Mouse (Mus musculus) embryonic fibroblast, embryonic 13.5 days (primary cell): ENCODE measurements around the gene Pate4. TPM values are rescaled to one million over a fixed set of nuclear protein-coding genes. Genes with fewer than 3 reads are reported as not detected.

ENCODE experiments used
- H3K27ac ChIP-seq: 2 replicates; pipeline ENCODE4 v1.5.1; 2012; ENCODE audit warnings: low read length, control low read depth, inconsistent platforms; ENCODE audit not compliant: insufficient read depth
- H3K4me1 ChIP-seq: 2 replicates; pipeline ENCODE4 v1.6.1; 2011; ENCODE audit warnings: low read length; ENCODE audit not compliant: control insufficient read depth, insufficient read depth
- H3K4me3 ChIP-seq: 2 replicates; pipeline ENCODE4 v1.5.1; 2011; ENCODE audit warnings: mild to moderate bottlenecking, control low read depth, low read length; ENCODE audit not compliant: insufficient read depth
- CTCF ChIP-seq: IDR thresholded peaks from 2 replicates; pipeline ENCODE4 v1.5.1; 2011; ENCODE audit warnings: mild to moderate bottlenecking, control low read depth, low read length, moderate library complexity, borderline replicate concordance; ENCODE audit not compliant: insufficient read depth
- POLR2A ChIP-seq: IDR thresholded peaks from 2 replicates; pipeline ENCODE4 v1.6.1; 2011; ENCODE audit warnings: low read depth, mild to moderate bottlenecking, control low read depth, low read length, moderate library complexity
- polyA plus RNA-seq: library from polyadenylated mRNA; stranded (reverse); fragments of >200 nt; gene quantifications from 2 replicates; pipeline ENCODE4 v1.2.4, GENCODE M21; 2011; ENCODE audit warnings: low read depth; ENCODE audit not compliant: missing spikeins, insufficient read length

The Pate4 gene
- polyA plus RNA-seq, 1 experiment = not detected

DNA sequence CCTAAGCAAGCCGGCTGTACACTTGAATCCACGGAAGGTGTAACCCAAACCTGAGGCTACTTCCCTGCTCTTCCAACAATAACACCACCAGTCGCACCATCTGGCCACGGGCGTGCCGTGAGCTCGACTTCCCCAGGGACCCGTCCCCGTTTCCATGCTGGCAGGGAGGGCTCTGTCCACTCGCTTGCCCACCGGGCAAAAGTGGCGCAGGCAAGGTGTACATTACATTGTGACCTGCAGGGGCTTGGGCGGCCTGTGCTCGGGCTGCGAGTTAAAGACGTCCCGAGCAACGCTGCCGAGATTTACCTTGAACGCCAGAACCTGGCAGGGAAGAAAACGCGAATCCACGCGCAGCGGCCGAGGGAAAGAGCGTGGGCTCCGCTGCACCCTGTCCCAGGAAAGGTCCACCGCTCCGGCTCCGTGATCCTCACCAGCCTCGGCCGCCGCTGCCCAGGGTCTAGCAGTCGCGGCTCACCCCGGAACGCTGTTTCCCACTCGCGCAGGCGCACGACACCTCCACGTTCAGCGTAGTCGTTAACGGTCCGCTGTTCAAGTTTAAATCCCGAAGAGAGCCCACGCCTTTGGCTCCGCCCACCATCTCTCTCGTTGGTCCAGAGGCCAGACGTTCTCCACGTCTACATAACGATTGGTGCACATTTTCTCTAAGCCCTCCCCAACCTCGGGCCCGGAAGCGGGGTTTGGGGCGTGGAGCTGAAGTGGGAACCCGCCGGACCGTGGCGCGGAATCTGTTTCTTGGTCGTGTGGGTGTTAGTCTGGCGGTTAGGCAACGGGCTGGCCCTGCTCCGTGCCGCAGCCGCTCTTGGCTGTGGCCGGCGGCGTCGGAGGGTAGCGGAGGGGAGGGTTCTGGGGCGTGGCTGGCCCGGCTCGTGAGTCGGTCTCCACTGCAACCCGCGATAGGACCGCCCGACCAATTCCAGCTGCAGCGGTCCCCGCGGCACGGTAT, 41.9 kb downstream of the Pate4 start, which contains the start of the genes Pate2 and Hyls1:
Gene Pate2 (plus strand): TSS at position 714 of the 964 bp plus-strand sequence.
Gene Hyls1 (minus strand): TSS at position 828 of the 964 bp plus-strand sequence.
- no peaks in the 10 kb centered on the region; the same call in 1 of the 2 replicates for H3K4me1 ChIP-seq
- TF ChIP-seq CTCF = no peak
- peak; percentile 95 for TF ChIP-seq POLR2A
- H3K4me3 ChIP-seq = peak within 1 kb of the TSS; percentile 94
- peak within 1 kb of the TSS; percentile 78 for H3K27ac ChIP-seq

DNA sequence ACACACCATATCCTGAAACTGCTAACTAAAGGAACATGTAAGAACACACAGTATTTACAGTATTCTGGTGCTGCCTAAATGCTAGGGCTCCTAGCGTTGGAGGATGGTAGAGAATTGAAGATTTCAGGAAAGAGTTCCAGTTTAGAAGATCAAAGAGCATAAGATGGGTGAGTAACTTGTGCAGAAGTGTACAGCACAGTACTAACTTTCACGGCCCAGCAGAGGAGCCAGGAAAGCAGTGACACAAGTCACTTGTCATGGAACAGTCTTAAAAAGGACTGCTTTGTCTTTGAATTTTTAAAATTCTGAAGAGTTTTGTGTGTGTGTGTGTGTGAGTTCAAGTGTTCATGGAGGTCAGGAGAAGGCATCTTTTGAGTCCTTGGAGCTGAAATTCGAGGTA, 43.7 kb downstream of the Pate4 start:
- no peaks in the 10 kb centered on the region; the same call in 1 of the 2 replicates for H3K4me1 ChIP-seq

DNA sequence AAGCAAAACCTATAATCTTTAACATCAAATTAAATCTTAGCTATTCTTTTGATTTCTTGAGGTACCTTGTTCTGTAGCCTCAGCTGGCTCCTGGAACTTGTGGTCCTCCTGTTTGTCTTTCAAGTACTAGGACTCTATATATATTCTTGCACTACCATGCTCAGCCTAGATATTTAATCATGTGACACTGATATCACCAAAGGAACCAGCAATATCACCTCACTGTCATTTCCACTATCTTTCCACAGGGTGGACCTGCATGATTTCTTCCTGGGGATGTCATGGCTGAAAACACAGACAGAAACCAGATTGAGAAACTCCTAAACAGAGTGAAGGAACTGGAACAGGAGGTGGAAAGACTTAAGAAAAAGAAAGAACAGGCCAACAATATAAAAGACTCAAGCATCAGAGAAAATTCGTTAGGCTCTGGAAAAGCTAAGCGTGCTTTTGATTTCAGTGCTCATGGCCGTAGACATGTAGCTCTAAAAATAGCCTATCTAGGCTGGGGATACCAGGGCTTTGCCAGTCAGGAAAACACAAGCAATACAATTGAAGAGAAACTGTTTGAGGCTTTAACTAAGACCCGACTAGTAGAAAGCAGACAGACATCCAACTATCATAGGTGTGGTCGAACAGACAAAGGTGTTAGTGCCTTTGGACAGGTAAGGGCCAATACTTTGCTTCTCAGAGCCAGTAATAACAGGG, 47.1 kb downstream of the Pate4 start:
- Histone ChIP-seq H3K4me3 (no peak overlapping the region), H3K27ac (no peak overlapping the region)
- no peak for TF ChIP-seq CTCF
- TF ChIP-seq POLR2A = no peak

More for the DNA sequence above, 43.7 kb downstream of the Pate4 start:
- no peak overlapping the region for H3K4me3 ChIP-seq
- no peak overlapping the region for H3K27ac ChIP-seq
- no peak for TF ChIP-seq POLR2A
- TF ChIP-seq CTCF = no peak

DNA sequence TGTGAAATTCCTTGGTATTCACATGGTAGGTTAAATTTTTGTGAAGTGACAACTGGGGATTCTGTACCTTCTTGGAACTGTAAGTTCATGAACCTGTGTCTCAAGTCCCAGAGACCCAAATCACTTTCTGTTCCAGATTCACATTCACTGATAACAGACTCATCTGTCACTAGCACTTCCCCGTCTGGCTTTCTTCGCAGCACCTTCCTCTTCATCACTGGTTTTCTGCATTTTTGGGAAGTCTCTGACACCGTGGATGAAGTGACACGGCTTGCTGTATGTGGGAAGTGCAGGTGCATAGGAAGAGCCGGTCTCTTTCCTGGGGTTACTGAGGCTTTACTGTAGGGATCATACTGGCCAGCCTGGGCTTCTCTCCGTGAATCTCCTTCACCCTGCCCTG, 50.2 kb downstream of the Pate4 start:
- no peaks in the 10 kb centered on the region for H3K4me1 ChIP-seq
- TF ChIP-seq CTCF (no peak), POLR2A (no peak)
- H3K4me3 ChIP-seq = no peak overlapping the region
- H3K27ac ChIP-seq = no peak overlapping the region

More for the DNA sequence above, 47.1 kb downstream of the Pate4 start:
- no peaks in the 10 kb centered on the region; the same call in 1 of the 2 replicates for H3K4me1 ChIP-seq

DNA sequence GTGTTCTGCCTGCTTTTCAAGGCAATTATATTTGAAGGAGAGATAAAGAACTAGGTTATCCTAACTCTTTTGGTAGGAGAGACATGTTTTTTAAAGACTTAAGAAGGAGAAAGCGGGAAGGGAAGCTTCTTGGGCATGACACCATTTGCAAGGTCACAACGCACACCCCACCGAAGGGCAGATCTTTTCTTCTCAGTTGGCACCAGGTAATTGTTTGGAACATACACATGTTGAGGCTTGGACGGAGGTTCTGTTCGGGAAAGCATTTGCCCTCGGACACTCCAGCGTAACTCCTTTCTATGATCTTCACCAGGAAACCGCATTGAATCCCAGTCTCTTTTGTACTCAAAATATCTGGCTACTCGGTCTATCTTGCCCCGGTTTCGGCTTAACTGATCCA, 50.7 kb downstream of the Pate4 start:
- no peak for TF ChIP-seq CTCF
- no peak for TF ChIP-seq POLR2A
- Histone ChIP-seq H3K4me3 (no peak overlapping the region), H3K4me1 (no peaks in the 10 kb centered on the region), H3K27ac (no peak overlapping the region)

DNA sequence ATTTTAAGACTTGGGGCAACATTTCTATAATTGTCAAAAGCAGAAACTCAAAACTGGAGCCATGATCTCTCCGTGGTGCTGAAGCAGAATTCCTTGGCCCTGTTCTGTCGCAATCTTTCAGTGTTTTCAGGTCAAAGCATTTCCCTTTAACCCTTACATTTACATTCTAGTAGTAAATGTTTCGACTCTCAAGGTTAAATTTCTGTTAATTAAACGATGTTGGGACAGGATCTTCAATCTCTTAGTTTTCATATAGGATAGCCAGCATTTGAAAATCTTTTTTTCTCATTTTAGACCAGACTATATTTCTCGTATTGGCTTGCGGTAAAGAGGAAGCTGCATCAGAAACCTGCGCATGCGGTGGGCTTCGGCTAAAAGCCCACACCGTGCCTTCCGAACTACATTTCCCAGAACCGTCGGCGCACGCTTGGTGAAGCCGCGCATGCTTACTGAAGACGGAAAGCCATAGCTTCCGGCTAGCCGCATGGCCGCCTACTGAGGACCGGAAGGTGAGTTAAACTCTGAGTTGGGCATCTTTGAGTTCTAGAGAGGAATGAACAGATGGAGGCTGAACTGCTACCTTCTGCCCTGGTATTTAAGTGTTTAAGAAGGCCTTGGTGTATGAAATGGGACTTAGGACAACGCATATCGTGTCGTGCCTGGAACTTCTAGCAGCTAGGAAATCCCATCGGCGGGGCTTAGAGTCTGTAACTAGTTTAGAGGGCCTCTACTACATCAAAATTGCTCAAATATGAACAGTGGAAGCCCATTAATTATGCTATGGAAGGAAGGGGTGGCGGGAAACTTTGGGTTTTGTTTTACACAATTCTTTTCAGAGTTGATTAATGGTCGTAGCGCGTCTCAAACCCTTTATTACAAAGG, 52.5 kb downstream of the Pate4 start:
- H3K27ac ChIP-seq = peak overlapping the region; percentile 39; the same call in 1 of the 2 replicates
- no peaks in the 10 kb centered on the region for H3K4me1 ChIP-seq
- TF ChIP-seq POLR2A (peak; percentile 84), CTCF (no peak)
- peak overlapping the region; percentile 92 for H3K4me3 ChIP-seq

DNA sequence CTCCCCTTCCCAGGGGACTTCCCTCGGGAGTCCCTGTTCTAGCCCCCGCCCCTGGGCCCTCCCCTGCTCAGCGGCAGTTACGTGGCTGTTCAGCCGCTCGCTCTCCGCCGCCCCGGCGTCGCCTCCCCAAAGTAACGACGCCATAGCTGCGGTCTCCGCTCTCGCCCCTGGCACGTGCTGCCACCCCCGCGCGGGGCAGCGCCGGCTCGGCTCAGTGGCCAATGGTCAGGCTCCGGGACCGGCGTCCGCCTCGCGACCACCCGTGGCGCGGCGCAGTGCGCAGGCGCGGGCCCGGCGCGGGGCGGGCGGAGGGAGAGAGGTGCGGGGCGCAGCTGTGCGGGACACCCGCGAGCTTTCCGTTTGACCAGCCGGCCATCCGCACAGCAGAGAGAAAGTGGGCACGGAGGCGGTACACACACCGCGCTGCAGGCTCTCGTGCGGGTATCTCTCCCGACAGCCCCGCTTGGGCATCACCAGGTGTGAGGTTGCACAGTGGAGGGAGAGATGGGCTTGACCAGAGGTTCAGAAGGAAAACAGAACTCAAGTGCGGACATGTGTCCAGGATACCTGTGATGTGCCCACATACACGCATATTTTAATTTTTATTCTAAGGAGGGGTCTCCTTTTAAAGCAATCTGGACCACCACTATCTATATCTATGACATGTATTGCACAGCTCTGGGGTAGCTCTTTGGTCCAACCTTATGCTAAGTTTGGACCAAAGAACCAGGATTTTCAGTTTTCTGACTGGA, 53.3 kb downstream of the Pate4 start, which contains the start of the genes Ddx25 and Pus3:
Gene Ddx25 (minus strand): TSS at position 272 of the 752 bp plus-strand sequence.
Gene Pus3 (plus strand): TSS at position 339 of the 752 bp plus-strand sequence.
- no peak for TF ChIP-seq POLR2A
- TF ChIP-seq CTCF = no peak
- H3K27ac ChIP-seq = peak within 1 kb of the TSS; percentile 39; the same call in 1 of the 2 replicates
- peak within 1 kb of the TSS; percentile 92 for H3K4me3 ChIP-seq
- no peaks in the 10 kb centered on the region for H3K4me1 ChIP-seq

Other genes with a start within 250 kb of the Pate4 start
- 28.4 and 79.8 TPM in 2 replicates for gene Cdon, start 190.8 kb downstream of the Pate4 start, polyA plus RNA-seq
- gene Gm1113, start 93.7 kb downstream of the Pate4 start, polyA plus RNA-seq = not detected in 2 replicates
- gene Ddx25, start 53.4 kb downstream of the Pate4 start, polyA plus RNA-seq = 0.26 and 0.28 TPM in 2 replicates
- 9.6 and 12.7 TPM in 2 replicates for gene Pus3, start 53.3 kb downstream of the Pate4 start, polyA plus RNA-seq
- gene Pate2, start 41.7 kb downstream of the Pate4 start, polyA plus RNA-seq = 0.23 and 0.53 TPM in 2 replicates
- gene Hyls1, start 41.5 kb downstream of the Pate4 start, polyA plus RNA-seq = 11.2 and 12.9 TPM in 2 replicates
- gene Pate3, start 36.3 kb upstream of the Pate4 start, polyA plus RNA-seq = not detected in 2 replicates
- not detected in 2 replicates for gene Pate1, start 75.4 kb upstream of the Pate4 start, polyA plus RNA-seq
- gene Gm17677, start 129.1 kb upstream of the Pate4 start, polyA plus RNA-seq = not detected in 2 replicates
- not detected in 2 replicates for gene Gm17727, start 166.2 kb upstream of the Pate4 start, polyA plus RNA-seq
- gene Gm27235, start 178.2 kb upstream of the Pate4 start, polyA plus RNA-seq = not detected in 2 replicates
- gene D730048I06Rik, start 178.2 kb upstream of the Pate4 start, polyA plus RNA-seq = not detected in 2 replicates
- not detected in 2 replicates for gene 9230110F15Rik, start 232.2 kb upstream of the Pate4 start, polyA plus RNA-seq